Mouse (Mus musculus) CH12.LX (cell line): ENCODE measurements at regions not wholly inside any gene's neighbourhood (a gene's known extent, or its start where the extent isn't known, plus 50 kb on each side); places are given as distances from the start of the nearest gene placed in this dataset.

Experiments
- CTCF ChIP-seq, 2 experiments: IDR thresholded peaks in 1 of 2; conservative IDR thresholded peaks in 1 of 2; 2 replicates each; pipeline ENCODE4 v1.5.1; 2011 to 2012; ENCODE audit warnings: low read depth in 2 of 2, low read length in 2 of 2, improper control_type of control experiment in 1 of 2, inconsistent platforms in 1 of 2, mild to moderate bottlenecking in 1 of 2, moderate library complexity in 1 of 2
- SMC3 ChIP-seq: IDR thresholded peaks from 2 replicates; pipeline ENCODE4 v1.6.1; 2011; ENCODE audit warnings: low read depth, low read length, improper control_type of control experiment

DNA sequence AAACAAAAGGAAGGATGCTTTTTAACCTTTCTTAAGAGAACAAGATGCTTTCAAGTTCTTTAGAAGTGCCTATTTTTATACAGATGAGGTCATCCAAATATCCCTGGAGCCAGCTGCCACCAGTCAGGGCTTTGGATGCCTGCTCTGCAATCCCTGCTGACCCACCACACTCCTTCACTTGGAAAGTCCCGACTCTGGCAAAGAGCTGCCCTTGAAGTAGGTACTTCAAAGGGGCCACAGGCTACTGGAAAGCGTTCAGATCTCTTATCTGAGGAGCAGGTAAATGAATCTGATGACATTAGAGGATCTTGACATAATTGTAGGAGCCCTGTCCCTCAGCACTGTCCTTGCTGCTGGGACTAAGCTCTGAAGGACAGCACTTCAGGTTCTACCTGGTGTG lies 169.9 kb upstream of the Sesn3 start:
- TF ChIP-seq SMC3 (no peak), CTCF (conservative IDR thresholded peaks at IDR 0.05 in 1 of 2, IDR thresholded peaks at IDR 0.05 in 1 of 2; ENCODE audit: low read depth in 2 of 2, low read length in 2 of 2) (no peak)
